Mouse (Mus musculus): ENCODE measurements around the gene Gm44596. TPM values are rescaled to one million over a fixed set of nuclear protein-coding genes. Genes with fewer than 3 reads are reported as not detected.

Gene Gm44596
- not detected in 2 replicates for polyA plus RNA-seq (2016; fragmentation: Nextera tagmentation; extraction: Ambion mirVana)

DNA sequence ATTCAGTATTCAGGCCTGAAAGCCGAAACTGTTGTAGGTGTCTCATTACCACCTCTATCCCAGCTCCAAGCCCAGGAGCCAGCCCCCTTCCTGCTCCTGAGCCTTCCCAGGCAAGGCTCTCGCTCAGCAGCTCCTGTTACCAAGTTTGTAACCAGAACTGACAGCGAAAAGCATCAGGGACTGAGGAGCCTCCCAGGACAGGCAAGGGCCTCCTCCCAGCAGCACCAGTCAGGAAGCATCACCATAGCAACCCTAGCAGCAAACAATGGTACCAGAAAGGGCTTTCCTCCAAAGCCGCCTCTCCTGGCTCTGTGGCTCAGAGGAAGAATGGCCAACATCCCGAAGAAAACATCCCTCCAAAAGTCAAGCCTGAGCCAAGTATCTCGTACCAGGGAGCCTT is at the start of gene Gm44596, which contains the start of gene Tex52:
Gm44596 (plus strand) TSS at position 312 of the 400 bp plus-strand sequence.
Tex52 (plus strand) TSS at position 265 of the 400 bp plus-strand sequence.
- H3K4me1 ChIP-seq, result peaks cover 16% of the 10 kb centered on the region
- 0 out of 2 replicates have a peak within 1 kb of the TSS, but pooled peaks have one; percentile 7 for H3K9ac ChIP-seq
- H3K4me2 ChIP-seq, result no peak within 1 kb of the TSS
- H3K4me3 ChIP-seq (replicated peaks), result no peak within 1 kb of the TSS
- no peaks in the 10 kb centered on the region for H3K9me3 ChIP-seq
- ATAC-seq (ENCODE audit: low FRiP score), result peak; percentile 83; the same call in 1 of the 2 replicates
- peaks cover 62% of the 10 kb centered on the region for H3K36me3 ChIP-seq (replicated peaks)
- 8% methylated on average over 6 of the region's 6 CpGs for WGBS
- H3K27me3 ChIP-seq, result no peaks in the 10 kb centered on the region
- no peak within 1 kb of the TSS for H3K27ac ChIP-seq

DNA sequence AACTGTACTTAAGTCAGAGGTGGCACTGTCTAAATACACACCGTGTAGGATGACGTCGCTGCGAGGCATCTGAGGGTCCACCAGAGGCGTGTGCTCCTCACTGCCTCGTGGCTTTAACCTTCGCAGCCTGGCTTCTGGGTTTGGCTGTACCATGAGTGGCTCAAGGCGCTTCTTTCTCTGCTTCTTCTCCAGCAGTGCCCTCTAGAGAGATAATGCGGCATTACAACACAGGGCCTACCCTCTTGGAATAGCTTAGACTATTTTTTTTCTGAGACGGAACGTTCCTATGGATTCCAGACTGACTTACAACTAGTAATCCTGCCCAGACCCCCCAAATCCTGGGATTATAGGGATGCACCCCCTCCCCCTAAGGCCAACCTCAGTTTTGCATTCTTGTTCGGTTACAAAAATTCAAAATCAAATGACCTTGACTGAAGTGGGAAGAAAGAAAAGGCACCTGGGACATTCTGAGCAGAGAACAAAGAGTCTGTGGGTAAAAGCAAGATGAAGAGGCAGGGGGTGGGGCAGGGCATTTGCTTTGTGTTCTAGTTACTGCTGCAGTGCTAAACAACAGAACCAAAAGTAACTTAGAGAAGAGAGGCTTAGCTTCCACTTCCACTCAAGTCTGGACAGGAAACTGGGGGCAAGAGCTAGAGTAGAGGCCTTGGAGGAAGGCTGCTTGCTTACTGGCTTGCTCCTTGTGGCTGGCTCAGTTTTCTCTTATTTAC is 40.7 kb upstream of the Gm44596 start:
- H3K4me2 ChIP-seq, result no peak overlapping the region
- ATAC-seq (ENCODE audit: low FRiP score), result peak; percentile 87
- H3K36me3 ChIP-seq (replicated peaks), result peaks cover 58% of the 10 kb centered on the region
- H3K4me1 ChIP-seq, result peaks cover 17% of the 10 kb centered on the region
- H3K4me3 ChIP-seq (replicated peaks), result no peak overlapping the region
- no peaks in the 10 kb centered on the region for H3K27me3 ChIP-seq
- H3K9ac ChIP-seq, result no peak overlapping the region
- H3K27ac ChIP-seq, result no peak overlapping the region
- 21% methylated on average over 12 of the region's 12 CpGs for WGBS
- peaks cover 9% of the 10 kb centered on the region; the same call in 1 of the 2 replicates for H3K9me3 ChIP-seq

DNA sequence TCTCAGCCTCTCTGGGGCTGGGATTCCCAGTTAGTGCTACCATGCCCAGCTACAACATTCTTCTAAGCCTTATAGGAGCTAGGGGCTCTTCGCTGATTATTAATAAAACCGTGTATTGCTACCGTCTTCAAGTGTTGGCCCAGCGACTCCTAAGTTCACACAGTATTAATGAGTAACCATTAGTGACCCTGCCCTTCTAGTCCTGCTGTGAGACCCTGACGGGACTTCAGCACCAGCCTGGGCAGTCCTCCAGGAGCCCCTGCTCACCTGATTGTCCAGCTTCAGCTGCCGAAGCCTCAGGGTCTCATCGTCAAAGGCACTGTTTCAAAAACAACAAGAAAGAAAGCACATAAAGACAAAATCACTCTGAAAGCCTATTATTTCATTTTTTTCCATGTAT is 37.8 kb upstream of the Gm44596 start:
- Histone ChIP-seq H3K9me3 (no peaks in the 10 kb centered on the region), H3K4me3 (replicated peaks) (no peak overlapping the region), H3K9ac (no peak overlapping the region), H3K27ac (no peak overlapping the region), H3K36me3 (replicated peaks) (peaks cover 44% of the 10 kb centered on the region), H3K4me1 (peaks cover 17% of the 10 kb centered on the region), H3K4me2 (no peak overlapping the region), H3K27me3 (no peaks in the 10 kb centered on the region)
- 77% methylated on average over 7 of the region's 7 CpGs for WGBS
- ATAC-seq (ENCODE audit: low FRiP score), result no peak

- Histone ChIP-seq H3K4me1 (peaks cover 17% of the 10 kb centered on the region), H3K36me3 (replicated peaks) (peaks cover 35% of the 10 kb centered on the region), H3K4me3 (replicated peaks) (no peak overlapping the region), H3K4me2 (no peak overlapping the region), H3K27me3 (no peaks in the 10 kb centered on the region), H3K27ac (no peak overlapping the region), H3K9me3 (no peaks in the 10 kb centered on the region), H3K9ac (no peak overlapping the region)
- ATAC-seq (ENCODE audit: low FRiP score), result no peak
- 57% methylated on average over 5 of the region's 5 CpGs for WGBS
Observed at GRCm38 (mm10) chr6:128338876-128339275, 36.4 kb upstream of the Gm44596 start.

- 95% methylated on average over 11 of the region's 11 CpGs for WGBS
- H3K27ac ChIP-seq, result no peak overlapping the region
- peaks cover 10% of the 10 kb centered on the region for H3K4me1 ChIP-seq
- H3K36me3 ChIP-seq (replicated peaks), result peaks cover 13% of the 10 kb centered on the region; the same call in 1 of the 2 replicates
- H3K9me3 ChIP-seq, result no peaks in the 10 kb centered on the region
- no peaks in the 10 kb centered on the region for H3K27me3 ChIP-seq
- no peak overlapping the region for H3K9ac ChIP-seq
- H3K4me3 ChIP-seq (replicated peaks), result no peak overlapping the region
- no peak overlapping the region for H3K4me2 ChIP-seq
- no peak for ATAC-seq (ENCODE audit: low FRiP score)
Observed at GRCm38 (mm10) chr6:128341956-128342723, 33.2 kb upstream of the Gm44596 start.

DNA sequence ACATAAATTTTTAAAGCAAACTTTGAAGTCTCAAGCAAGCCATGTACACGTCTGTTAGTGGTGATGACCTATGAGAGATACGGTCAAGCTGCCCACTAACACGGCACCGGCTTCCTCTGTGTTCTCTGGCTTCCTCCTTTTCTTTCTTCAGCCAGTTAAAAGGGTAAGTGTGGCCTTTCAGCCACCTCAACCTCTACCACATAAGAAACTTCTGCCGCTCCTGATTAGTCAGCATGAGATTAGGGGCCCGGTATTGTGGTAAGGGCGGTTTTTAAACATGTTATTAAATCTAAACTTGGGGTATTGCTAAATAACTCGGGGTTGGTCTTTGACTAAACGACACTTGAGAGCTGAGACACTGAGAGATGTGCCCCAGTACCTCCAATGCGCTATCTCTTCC is 29.7 kb upstream of the Gm44596 start:
- no peak for ATAC-seq (ENCODE audit: low FRiP score)
- Histone ChIP-seq H3K4me3 (replicated peaks) (no peak overlapping the region), H3K36me3 (replicated peaks) (peaks cover 17% of the 10 kb centered on the region), H3K27ac (no peak overlapping the region), H3K9ac (no peak overlapping the region), H3K9me3 (no peaks in the 10 kb centered on the region), H3K4me1 (peaks cover 6% of the 10 kb centered on the region; the same call in 1 of the 2 replicates), H3K27me3 (no peaks in the 10 kb centered on the region), H3K4me2 (no peak overlapping the region)
- WGBS, result 91% methylated on average over 10 of the region's 10 CpGs

GRCm38 (mm10) chr6:128346782-128347181 is 28.5 kb upstream of the Gm44596 start:
- H3K36me3 ChIP-seq (replicated peaks), result peaks cover 20% of the 10 kb centered on the region
- no peak overlapping the region for H3K4me3 ChIP-seq (replicated peaks)
- no peak for ATAC-seq (ENCODE audit: low FRiP score)
- 91% methylated on average over 6 of the region's 6 CpGs for WGBS
- no peak overlapping the region for H3K9ac ChIP-seq
- no peaks in the 10 kb centered on the region for H3K27me3 ChIP-seq
- H3K9me3 ChIP-seq, result no peaks in the 10 kb centered on the region
- peaks cover 6% of the 10 kb centered on the region; the same call in 1 of the 2 replicates for H3K4me1 ChIP-seq
- no peak overlapping the region for H3K27ac ChIP-seq
- no peak overlapping the region for H3K4me2 ChIP-seq

DNA sequence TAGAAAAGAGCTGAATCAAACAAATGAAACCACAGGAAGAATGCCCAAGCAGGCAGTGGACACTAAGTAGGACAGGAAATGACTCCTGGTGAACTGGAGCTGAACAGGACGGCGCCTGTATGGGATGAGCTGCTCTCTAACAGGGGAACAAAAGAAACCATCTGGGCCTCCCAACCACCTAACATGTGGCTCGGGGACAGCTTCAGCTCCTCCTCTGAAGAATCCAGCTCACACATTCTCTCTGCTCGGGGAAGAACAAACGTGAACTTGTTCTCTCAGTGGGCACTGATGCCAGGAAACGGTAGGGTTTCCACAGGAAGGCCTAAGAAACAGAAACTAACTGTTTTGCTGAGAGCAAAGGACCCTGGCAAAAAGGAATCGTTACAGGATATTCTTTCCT is 25.6 kb upstream of the Gm44596 start:
- no peak overlapping the region for H3K27ac ChIP-seq
- no peaks in the 10 kb centered on the region for H3K9me3 ChIP-seq
- H3K9ac ChIP-seq, result no peak overlapping the region
- WGBS, result 60% methylated on average over 7 of the region's 7 CpGs
- H3K4me2 ChIP-seq, result no peak overlapping the region
- H3K4me1 ChIP-seq, result peaks cover 17% of the 10 kb centered on the region
- no peaks in the 10 kb centered on the region for H3K27me3 ChIP-seq
- peaks cover 8% of the 10 kb centered on the region for H3K36me3 ChIP-seq (replicated peaks)
- no peak overlapping the region for H3K4me3 ChIP-seq (replicated peaks)
- ATAC-seq (ENCODE audit: low FRiP score), result no peak

DNA sequence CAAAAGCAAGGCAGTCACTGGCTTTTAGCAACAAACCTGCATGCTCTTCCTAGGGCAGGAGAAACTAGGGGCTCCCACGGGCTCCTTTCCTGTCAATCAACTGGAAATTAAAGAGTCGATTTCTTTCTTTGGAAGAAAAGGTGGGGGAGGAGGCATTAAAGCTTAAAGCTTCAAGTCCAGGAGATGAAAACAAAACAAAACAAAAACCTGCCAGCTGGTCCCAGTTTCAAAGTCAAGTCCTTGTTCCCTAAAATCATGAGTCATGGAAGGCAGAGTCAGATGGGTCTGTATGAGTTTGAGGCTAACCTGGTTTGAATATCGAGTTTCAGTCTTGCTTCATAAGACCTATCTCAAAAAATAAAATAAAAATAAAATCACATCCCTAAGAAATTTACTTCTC is 21.2 kb upstream of the Gm44596 start:
- H3K9me3 ChIP-seq, result no peaks in the 10 kb centered on the region
- peaks cover 29% of the 10 kb centered on the region for H3K36me3 ChIP-seq (replicated peaks)
- no peak for ATAC-seq (ENCODE audit: low FRiP score)
- no peaks in the 10 kb centered on the region for H3K27me3 ChIP-seq
- peak overlapping the region; percentile 82; the same call in 1 of the 2 replicates for H3K4me2 ChIP-seq
- 39% methylated on average over 3 of the region's 3 CpGs for WGBS
- H3K4me3 ChIP-seq (replicated peaks), result no peak overlapping the region
- peaks cover 25% of the 10 kb centered on the region for H3K4me1 ChIP-seq
- H3K9ac ChIP-seq, result no peak overlapping the region
- H3K27ac ChIP-seq, result no peak overlapping the region

DNA sequence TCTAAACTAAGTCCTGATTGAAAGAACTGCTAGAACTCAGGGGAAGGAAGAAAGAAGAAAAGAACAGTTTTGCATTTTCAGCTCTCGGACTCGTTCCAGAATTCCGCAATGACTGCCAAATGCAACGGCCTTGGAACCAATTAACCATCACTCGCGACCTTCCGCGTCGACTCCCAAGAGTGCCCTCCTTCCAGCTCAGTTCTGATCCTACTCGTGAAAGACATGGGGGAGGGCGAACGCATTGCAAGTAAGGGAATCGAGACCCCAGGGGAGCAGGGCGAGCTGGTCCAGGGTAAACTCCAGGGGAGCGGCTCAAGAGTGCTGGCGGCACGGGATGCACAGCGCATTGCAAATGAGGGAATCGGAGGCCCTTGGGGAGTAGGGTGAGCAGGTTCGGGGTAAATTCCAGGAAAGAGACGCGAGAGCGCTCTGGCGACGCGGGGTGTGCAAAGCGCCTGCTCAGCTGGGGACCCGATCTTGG is 20.1 kb upstream of the Gm44596 start:
- Histone ChIP-seq H3K27me3 (no peaks in the 10 kb centered on the region), H3K4me3 (replicated peaks) (peak overlapping the region; percentile 77), H3K9me3 (no peaks in the 10 kb centered on the region), H3K4me2 (peak overlapping the region; percentile 82), H3K4me1 (peaks cover 29% of the 10 kb centered on the region), H3K27ac (peak overlapping the region; percentile 86), H3K36me3 (replicated peaks) (peaks cover 29% of the 10 kb centered on the region), H3K9ac (peak overlapping the region; percentile 80)
- under 1% methylated on average over 28 of the region's 28 CpGs for WGBS
- peak; percentile 79 for ATAC-seq (ENCODE audit: low FRiP score)

GRCm38 (mm10) chr6:128355726-128356416 is 19.4 kb upstream of the Gm44596 start, which contains the start of gene Tulp3:
Gene Tulp3 (minus strand): TSS chr6:128355851.
- H3K27me3 ChIP-seq, result no peaks in the 10 kb centered on the region
- peak within 1 kb of the TSS; percentile 86 for H3K27ac ChIP-seq
- H3K4me1 ChIP-seq, result peaks cover 35% of the 10 kb centered on the region
- WGBS, result under 1% methylated on average over 42 of the region's 42 CpGs
- H3K4me3 ChIP-seq (replicated peaks), result peak within 1 kb of the TSS; percentile 77
- H3K36me3 ChIP-seq (replicated peaks), result peaks cover 23% of the 10 kb centered on the region
- peak within 1 kb of the TSS; percentile 80 for H3K9ac ChIP-seq
- peak within 1 kb of the TSS; percentile 82 for H3K4me2 ChIP-seq
- no peaks in the 10 kb centered on the region for H3K9me3 ChIP-seq
- peak; percentile 99 for ATAC-seq (ENCODE audit: low FRiP score)

DNA sequence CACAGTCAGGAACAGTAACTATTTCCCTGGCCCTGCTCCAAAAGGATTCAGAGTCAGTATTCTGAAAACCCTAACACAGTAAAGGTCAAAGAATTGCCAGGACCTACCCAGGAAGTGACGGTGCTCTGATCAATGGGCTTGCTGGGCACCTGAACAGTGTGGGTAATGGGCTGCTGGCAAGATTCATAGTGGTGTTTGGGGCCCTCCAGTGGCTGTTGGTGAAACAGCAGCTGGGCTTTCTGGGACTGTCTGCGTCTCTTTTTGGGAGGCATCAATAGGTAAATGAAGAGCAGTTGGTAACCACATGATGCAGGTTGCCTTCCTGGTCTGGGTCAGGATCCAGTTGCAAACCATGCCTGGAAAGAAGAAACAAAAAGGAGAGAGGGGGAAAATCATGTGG is 16.3 kb upstream of the Gm44596 start:
- H3K36me3 ChIP-seq (replicated peaks), result peaks cover 21% of the 10 kb centered on the region
- H3K4me1 ChIP-seq, result peaks cover 50% of the 10 kb centered on the region
- H3K27ac ChIP-seq, result no peak overlapping the region
- no peaks in the 10 kb centered on the region for H3K9me3 ChIP-seq
- 16% methylated on average over 2 of the region's 2 CpGs for WGBS
- H3K9ac ChIP-seq, result peak overlapping the region; percentile 7; the same call in 1 of the 2 replicates
- H3K4me2 ChIP-seq, result no peak overlapping the region
- H3K4me3 ChIP-seq (replicated peaks), result no peak overlapping the region
- no peaks in the 10 kb centered on the region for H3K27me3 ChIP-seq
- no peak for ATAC-seq (ENCODE audit: low FRiP score)
